In the genomic region with DNA sequence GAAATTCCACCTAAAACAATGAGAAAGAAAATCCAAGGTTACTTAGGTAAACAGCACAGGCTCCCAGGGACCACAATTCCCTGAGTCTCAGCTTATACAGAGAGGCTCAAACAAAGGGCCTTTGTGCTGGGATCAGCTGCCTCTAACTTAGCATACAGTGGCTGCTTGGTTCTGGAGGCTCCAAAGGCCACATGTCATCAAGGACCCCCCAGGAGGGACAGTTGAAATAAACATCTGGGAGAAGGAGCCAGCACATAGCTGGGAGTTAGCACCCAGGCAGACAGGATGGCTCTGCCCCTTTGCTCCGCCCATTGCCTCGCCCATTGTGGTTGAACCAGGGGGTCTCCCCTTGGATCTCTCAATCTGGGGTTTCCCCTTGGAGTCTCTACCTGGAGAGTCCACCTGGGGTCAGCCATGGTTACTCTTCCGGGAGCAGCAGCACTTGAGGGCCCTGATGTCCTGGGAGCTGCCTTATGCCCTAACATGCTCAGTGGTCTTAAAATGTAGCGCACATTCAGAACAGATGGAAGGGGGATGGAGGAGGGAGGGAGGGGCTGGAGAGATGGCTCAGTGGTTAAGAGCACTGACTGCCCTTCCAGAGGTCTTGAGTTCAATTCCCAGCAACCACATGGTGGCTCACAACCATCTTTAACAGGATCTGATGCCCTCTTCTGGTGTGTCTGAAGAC, we compare ENCODE assay signal across 16 mouse cellular contexts. TPM values are rescaled to one million over a fixed set of nuclear protein-coding genes. Genes with fewer than 3 reads are reported as not detected.
DNase-seq lines count a peak whose midpoint lies in the region; ATAC-seq and TF ChIP-seq lines count a peak whose summit lies in the region.
"Had no signal": no experiment of that assay in that cellular context is flagged by ENCODE, and none has a peak within 500 bp of the region (broad histone marks: within the 10 kb centered on the region; RNA-seq: fewer than 3 reads in every experiment).

No protein-coding gene starts in this region.

- 39% methylated on average over 4 of the region's 4 CpGs for WGBS in hindbrain, embryonic 10.5 days
- WGBS in hindbrain, postnatal 0 days: 59% methylated on average over 4 of the region's 4 CpGs
- 68% methylated on average over 4 of the region's 4 CpGs for WGBS in limb, embryonic 14.5 days
- WGBS in heart, embryonic 12.5 days: 64% methylated on average over 4 of the region's 4 CpGs

- H3K4me1 ChIP-seq in hindbrain, embryonic 10.5 days (replicated peaks): peaks cover 13% of the 10 kb centered on the region
- no peaks in the 10 kb centered on the region for H3K4me1 ChIP-seq in hindbrain, postnatal 0 days (ENCODE audit: insufficient read depth, low read length)
- peaks cover 41% of the 10 kb centered on the region for H3K4me1 ChIP-seq in E14TG2a.4 (replicated peaks; ENCODE audit: low read depth, low read length)
- H3K4me1 ChIP-seq in limb, embryonic 14.5 days (ENCODE audit: control insufficient read depth, insufficient read depth, low read length): no peaks in the 10 kb centered on the region
- no peaks in the 10 kb centered on the region for H3K4me1 ChIP-seq in heart, embryonic 12.5 days (replicated peaks)

- ATAC-seq in hindbrain, postnatal 0 days: no peak
- ATAC-seq in limb, embryonic 14.5 days (ENCODE audit: low FRiP score, low read depth): peak; percentile 6; the same call in 1 of the 2 replicates
- no peak for ATAC-seq in heart, embryonic 12.5 days (ENCODE audit: insufficient number of reproducible peaks, low FRiP score)
- ATAC-seq: Patski had no signal

- TF ChIP-seq CTCF in hindbrain, postnatal 0 days (IDR thresholded peaks at IDR 0.05; ENCODE audit: low read depth): no peak
- TF ChIP-seq CTCF in E14TG2a.4 (conservative IDR thresholded peaks at IDR 0.05; ENCODE audit: low read length): no peak

- H3K27me3 ChIP-seq in hindbrain, embryonic 10.5 days (ENCODE audit: insufficient read depth, poor library complexity, severe bottlenecking): no peaks in the 10 kb centered on the region
- H3K27me3 ChIP-seq in hindbrain, postnatal 0 days (ENCODE audit: insufficient read depth, low read length): no peaks in the 10 kb centered on the region
- no peaks in the 10 kb centered on the region for H3K27me3 ChIP-seq in E14TG2a.4 (ENCODE audit: insufficient read depth, low read length)
- no peaks in the 10 kb centered on the region for H3K27me3 ChIP-seq in limb, embryonic 14.5 days (ENCODE audit: control insufficient read depth, insufficient read depth, low read length)
- no peaks in the 10 kb centered on the region for H3K27me3 ChIP-seq in heart, embryonic 12.5 days (replicated peaks)

- no peaks in the 10 kb centered on the region for H3K9me3 ChIP-seq in hindbrain, embryonic 10.5 days
- H3K9me3 ChIP-seq in hindbrain, postnatal 0 days (ENCODE audit: low read length): no peaks in the 10 kb centered on the region
- H3K9me3 ChIP-seq in E14TG2a.4 (ENCODE audit: low read length): no peaks in the 10 kb centered on the region
- H3K9me3 ChIP-seq in limb, embryonic 14.5 days (ENCODE audit: control insufficient read depth, low read length): no peaks in the 10 kb centered on the region
- H3K9me3 ChIP-seq in heart, embryonic 12.5 days (replicated peaks): no peaks in the 10 kb centered on the region

- no peak overlapping the region for H3K9ac ChIP-seq in hindbrain, postnatal 0 days (replicated peaks; ENCODE audit: low read length)
- H3K9ac ChIP-seq in limb, embryonic 14.5 days (ENCODE audit: low read depth, low read length, severe bottlenecking): no peak overlapping the region
- no peak overlapping the region for H3K9ac ChIP-seq in heart, embryonic 12.5 days

- TF ChIP-seq POLR2A in limb, embryonic 14.5 days (IDR thresholded peaks at IDR 0.05; ENCODE audit: borderline replicate concordance, extremely low read depth, insufficient read depth, insufficient read length): no peak

- H3K4me3 ChIP-seq in hindbrain, embryonic 10.5 days: no peak overlapping the region
- H3K4me3 ChIP-seq in hindbrain, postnatal 0 days (ENCODE audit: low read length): no peak overlapping the region
- H3K4me3 ChIP-seq in E14TG2a.4 (replicated peaks; ENCODE audit: low read length): peak overlapping the region; percentile 30
- no peak overlapping the region for H3K4me3 ChIP-seq in limb, embryonic 14.5 days (replicated peaks; ENCODE audit: low read length)
- H3K4me3 ChIP-seq in heart, embryonic 12.5 days: no peak overlapping the region

- no peak overlapping the region for H3K4me2 ChIP-seq in hindbrain, postnatal 0 days (ENCODE audit: low read depth, low read length)
- no peak overlapping the region for H3K4me2 ChIP-seq in limb, embryonic 14.5 days (replicated peaks; ENCODE audit: low read depth, low read length, severe bottlenecking)
- no peak overlapping the region for H3K4me2 ChIP-seq in heart, embryonic 12.5 days

- peak; percentile 67 for DNase-seq in hindbrain, embryonic 10.5 days (ENCODE audit: low spot score)
- DNase-seq in hindbrain, postnatal 0 days (ENCODE audit: low spot score): no peak
- peak; percentile 76 for DNase-seq in embryo, embryonic 11 days
- no peak for DNase-seq in limb, embryonic 14.5 days (ENCODE audit: low spot score)
- no peak for DNase-seq in urinary bladder, adult 2 months (ENCODE audit: low spot score)
- no peak for DNase-seq in heart, adult 18-20 months
- DNase-seq: B cell, adult 2 months; cerebellum, adult 8-10 months; kidney, postnatal 4 days; liver; lung, postnatal 4 days; thymus, postnatal 36 days had no signal

- H3K36me3 ChIP-seq in hindbrain, embryonic 10.5 days: no peaks in the 10 kb centered on the region
- no peaks in the 10 kb centered on the region for H3K36me3 ChIP-seq in hindbrain, postnatal 0 days (ENCODE audit: insufficient read depth, low read length)
- H3K36me3 ChIP-seq in E14TG2a.4 (ENCODE audit: insufficient read depth, low read length): no peaks in the 10 kb centered on the region
- no peaks in the 10 kb centered on the region for H3K36me3 ChIP-seq in limb, embryonic 14.5 days (ENCODE audit: control insufficient read depth, insufficient read depth, low read length)
- no peaks in the 10 kb centered on the region for H3K36me3 ChIP-seq in heart, embryonic 12.5 days

- H3K27ac ChIP-seq in hindbrain, embryonic 10.5 days: peak overlapping the region; percentile 86
- H3K27ac ChIP-seq in hindbrain, postnatal 0 days: no peak overlapping the region
- H3K27ac ChIP-seq in limb, embryonic 14.5 days (replicated peaks; ENCODE audit: low read depth, low read length): no peak overlapping the region
- no peak overlapping the region for H3K27ac ChIP-seq in heart, embryonic 12.5 days (ENCODE audit: poor library complexity, severe bottlenecking)

RNA-seq across cellular contexts. Expression of a gene that starts 23.5 kb away (rescaled TPM):
- 19.0 and 44.4 TPM in 2 replicates for polyA plus RNA-seq in hindbrain, embryonic 10.5 days (2016; fragmentation: Nextera tagmentation; extraction: Ambion mirVana)
- total RNA-seq in hindbrain, postnatal 0 days (2014; rRNA removed): 0.31 and 0.32 TPM in 2 replicates
- polyA plus RNA-seq in hindbrain, postnatal 0 days (2015; fragmentation: Nextera tagmentation; extraction: Ambion mirVana): 0.10 and 0.16 TPM in 2 replicates
- 0.24 and 0.31 TPM in 2 replicates for polyA plus RNA-seq in limb, embryonic 14.5 days (2012; rRNA removed)
- polyA plus RNA-seq in limb, embryonic 14.5 days (2014; fragmentation: Nextera tagmentation; extraction: Ambion mirVana): 0.34 and 1.2 TPM in 2 replicates
- polyA plus RNA-seq in urinary bladder, adult 2 months (2012; rRNA removed): 0.15 and 0.16 TPM in 2 replicates
- polyA plus RNA-seq in heart, embryonic 12.5 days (2016; fragmentation: Nextera tagmentation; extraction: Ambion mirVana): 3.9 and 5.4 TPM in 2 replicates
- total RNA-seq in heart, adult 18-20 months (2021): 1 to 10 TPM; 1.2 to 1.9 TPM
- total RNA-seq: neutrophil, adult 5-6 weeks had no signal
- polyA plus RNA-seq: Patski had no signal

RNA-seq across cellular contexts. Expression of a gene that starts 49.0 kb away (rescaled TPM):
- 14.6 and 20.1 TPM in 2 replicates for polyA plus RNA-seq in hindbrain, embryonic 10.5 days (2016; fragmentation: Nextera tagmentation; extraction: Ambion mirVana)
- 577 and 607 TPM in 2 replicates for total RNA-seq in hindbrain, postnatal 0 days (2014; rRNA removed)
- polyA plus RNA-seq in hindbrain, postnatal 0 days (2015; fragmentation: Nextera tagmentation; extraction: Ambion mirVana): 127 and 130 TPM in 2 replicates
- 53.6 and 66.8 TPM in 2 replicates for polyA plus RNA-seq in limb, embryonic 14.5 days (2012; rRNA removed)
- polyA plus RNA-seq in limb, embryonic 14.5 days (2014; fragmentation: Nextera tagmentation; extraction: Ambion mirVana): 28.0 and 31.2 TPM in 2 replicates
- 32.4 and 42.3 TPM in 2 replicates for polyA plus RNA-seq in urinary bladder, adult 2 months (2012; rRNA removed)
- 15.7 and 16.1 TPM in 2 replicates for polyA plus RNA-seq in heart, embryonic 12.5 days (2016; fragmentation: Nextera tagmentation; extraction: Ambion mirVana)
- total RNA-seq in heart, adult 18-20 months (2021): 10 to 100 TPM; 50.2 to 56.7 TPM

Comparison
In these comparisons a context has a peak if more than half of its experiments do, and no peak if none do; other contexts are left out.
1. DNase-seq: peak in hindbrain, embryonic 10.5 days (single experiment) and embryo, embryonic 11 days (single experiment); none in hindbrain, postnatal 0 days (single experiment), limb, embryonic 14.5 days (single experiment), urinary bladder, adult 2 months (single experiment) and heart, adult 18-20 months (0 of 2).